Mouse (Mus musculus) neural tube, embryonic 14.5 days (tissue): ENCODE results near the gene Asb16. TPM values are rescaled to one million over a fixed set of nuclear protein-coding genes. Genes with fewer than 3 reads are reported as not detected.

Source experiments
- ATAC-seq: fragments of 200-750 bp; cut with Nextera tagmentation; 2 replicates; pipeline ENCODE4 v1.8.0; 2017; ENCODE audit warnings: low read depth, mild to moderate bottlenecking, moderate TSS enrichment, moderate library complexity
- H3K27ac ChIP-seq: fragments of 300-500 bp; sonication (generic); 2 replicates; pipeline ENCODE4 v1.5.1; 2014; ENCODE audit warnings: low read depth, mild to moderate bottlenecking, control low read depth, low read length, moderate library complexity, mixed read lengths
- H3K27me3 ChIP-seq: fragments of 300-500 bp; sonication (generic); 2 replicates; pipeline ENCODE4 v1.6.1; 2014; ENCODE audit warnings: low read length; ENCODE audit not compliant: control insufficient read depth, insufficient read depth
- H3K36me3 ChIP-seq: fragments of 300-500 bp; sonication (generic); 2 replicates; pipeline ENCODE4 v1.6.1; 2014; ENCODE audit warnings: low read length, mixed read lengths; ENCODE audit not compliant: control insufficient read depth, insufficient read depth
- H3K4me1 ChIP-seq: fragments of 300-500 bp; sonication (generic); 2 replicates; pipeline ENCODE4 v1.6.1; 2014; ENCODE audit warnings: low read length; ENCODE audit not compliant: control insufficient read depth, insufficient read depth
- H3K4me2 ChIP-seq: fragments of 300-500 bp; sonication (generic); 2 replicates; pipeline ENCODE4 v1.6.1; 2014; ENCODE audit warnings: mild to moderate bottlenecking, low read depth, low read length, control low read depth
- H3K4me3 ChIP-seq: fragments of 300-500 bp; sonication (generic); 2 replicates; pipeline ENCODE4 v1.5.1; 2014; ENCODE audit warnings: low read depth, low read length, control low read depth, mixed read lengths
- H3K9ac ChIP-seq: fragments of 300-500 bp; sonication (generic); replicated peaks from 2 replicates; pipeline ENCODE4 v1.6.1; 2014; ENCODE audit warnings: low read depth, mild to moderate bottlenecking, control low read depth, low read length, mixed read lengths
- H3K9me3 ChIP-seq: fragments of 300-500 bp; sonication (generic); 2 replicates; pipeline ENCODE4 v1.6.1; 2016; ENCODE audit warnings: low read length; ENCODE audit not compliant: control insufficient read depth
- WGBS: fragments of 180-500 bp; shearing (Covaris S2); extraction: QIAGEN DNeasy Blood & Tissue Kit; methylation state at CpG from one replicate; pipeline ENCODE4 v1.1.7; 2014; 5-methylcytosine and 5-hydroxymethylcytosine counted together
- polyA plus RNA-seq: library from polyadenylated mRNA; unstranded; fragments of >200 nt; fragmentation: Nextera tagmentation; extraction: Ambion mirVana; gene quantifications from 2 replicates; pipeline ENCODE4 v1.2.1, GENCODE M21; 2014

Asb16 gene
- polyA plus RNA-seq, 1 experiment from 2014 or later: 0.23 TPM

DNA sequence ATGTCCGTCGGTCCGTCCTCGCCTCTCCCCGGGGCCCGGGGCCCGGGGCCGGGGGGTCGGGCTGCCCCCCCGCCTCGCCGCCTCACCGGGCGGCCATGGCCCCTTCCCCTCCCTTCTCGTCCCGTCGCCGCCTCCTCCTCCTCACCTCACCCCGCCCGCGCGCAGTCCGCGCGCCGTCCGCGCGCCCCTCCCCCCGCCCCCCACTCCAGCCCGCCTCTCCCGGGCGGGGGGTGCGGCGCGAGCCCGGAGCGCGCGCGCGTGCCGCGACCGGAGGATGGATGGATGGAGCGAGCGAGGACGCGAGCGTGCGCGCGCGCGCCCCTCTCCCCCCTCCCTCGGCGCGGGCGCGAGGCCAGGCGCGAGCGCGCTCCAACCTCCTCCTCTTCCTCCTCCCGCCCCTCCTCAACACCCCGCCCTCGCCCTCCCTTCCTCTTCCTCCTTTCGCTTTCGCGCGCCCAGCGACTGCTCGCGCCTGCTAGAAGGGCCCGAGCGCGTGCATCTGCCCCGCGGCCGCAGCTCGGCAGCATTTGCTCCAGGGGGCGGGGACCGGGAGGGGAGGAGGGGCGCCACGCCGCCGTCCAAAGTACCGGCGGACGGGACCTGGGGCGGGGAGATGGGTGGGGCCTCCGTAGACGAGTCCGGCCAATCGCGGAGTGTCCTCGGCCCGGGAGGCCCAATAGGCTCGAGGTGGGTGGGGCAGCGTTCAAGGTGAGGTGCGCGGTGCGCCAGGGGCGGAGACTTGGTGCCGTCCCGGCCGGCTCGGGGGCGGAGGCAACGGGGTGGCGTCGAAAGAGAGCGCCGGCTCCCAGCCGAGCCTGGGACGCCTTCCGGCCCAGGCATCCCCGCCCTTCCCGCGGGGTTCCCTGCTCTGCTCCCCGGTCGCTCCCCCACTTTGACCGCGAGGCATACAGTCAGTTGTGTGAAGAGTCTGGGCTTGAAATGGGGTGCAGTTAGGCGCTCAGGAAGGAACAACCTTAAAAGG is 28.2 kb downstream of the Asb16 start, which contains the start of gene Atxn7l3:
Gene Atxn7l3 (minus strand): TSS at position 141 of the 982 bp plus-strand sequence.
- Histone ChIP-seq H3K4me1 (peaks cover 9% of the 10 kb centered on the region), H3K27ac (peak within 1 kb of the TSS; percentile 99), H3K9me3 (no peaks in the 10 kb centered on the region), H3K9ac (peak within 1 kb of the TSS; percentile 93), H3K4me3 (peak within 1 kb of the TSS; percentile 90), H3K27me3 (no peaks in the 10 kb centered on the region), H3K4me2 (peak within 1 kb of the TSS; percentile 84), H3K36me3 (peaks cover 18% of the 10 kb centered on the region)
- peak; percentile 94 for ATAC-seq
- WGBS: under 1% methylated on average over 51 of the region's 125 CpGs

DNA sequence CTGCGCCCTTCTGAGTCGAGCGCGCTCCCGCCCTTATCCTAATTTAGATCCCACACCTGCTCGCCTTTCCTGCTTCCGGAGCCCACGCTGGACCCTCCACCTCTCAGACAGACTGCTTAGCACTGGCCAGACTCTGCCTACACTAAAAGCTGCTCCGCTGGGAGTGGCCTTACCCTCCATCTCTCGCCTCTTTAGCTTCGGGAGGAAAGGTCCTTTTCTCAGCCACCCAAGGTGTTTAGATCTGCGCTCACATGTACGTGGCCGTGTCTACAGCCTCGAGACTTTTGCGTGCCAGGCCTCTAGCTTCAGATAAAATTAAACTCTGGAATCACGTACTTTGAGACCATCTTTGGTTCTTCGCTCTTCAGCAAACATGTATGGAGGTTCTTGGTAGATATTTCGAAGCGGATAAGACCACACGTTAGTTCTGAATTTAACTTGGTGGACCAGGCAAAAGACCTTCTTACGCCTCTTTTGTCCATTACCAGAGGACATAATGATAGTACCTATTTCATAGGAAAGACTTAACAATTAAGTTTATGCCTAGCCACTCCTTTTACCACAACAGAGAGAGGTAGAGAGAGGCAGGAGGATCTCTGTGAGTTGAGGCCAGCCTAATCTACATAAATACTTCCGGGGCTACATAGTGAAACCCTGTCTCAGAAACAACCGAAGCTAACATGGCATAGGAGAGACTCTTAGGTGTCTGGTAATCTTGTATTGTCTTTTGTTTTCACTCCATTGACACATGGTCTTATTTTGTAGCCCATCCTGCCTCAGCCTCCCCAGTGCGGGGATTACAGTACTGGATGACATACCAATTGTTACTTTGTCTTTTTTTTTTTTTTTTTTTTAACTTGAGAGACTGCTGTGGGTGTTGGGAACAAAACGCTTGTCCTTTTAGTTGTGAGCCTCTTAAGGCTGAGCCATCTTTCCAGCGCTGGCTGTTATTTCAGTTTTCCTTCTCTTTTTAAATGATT is 29.3 kb downstream of the Asb16 start:
- WGBS: 26% methylated on average over 27 of the region's 27 CpGs
- H3K36me3 ChIP-seq: peaks cover 9% of the 10 kb centered on the region
- H3K27ac ChIP-seq: peak overlapping the region; percentile 99
- H3K27me3 ChIP-seq: no peaks in the 10 kb centered on the region
- H3K9ac ChIP-seq: peak overlapping the region; percentile 93
- H3K4me2 ChIP-seq: peak overlapping the region; percentile 84
- H3K4me1 ChIP-seq: peaks cover 9% of the 10 kb centered on the region
- no peaks in the 10 kb centered on the region for H3K9me3 ChIP-seq
- ATAC-seq: peak; percentile 23; the same call in 1 of the 2 replicates
- peak overlapping the region; percentile 90 for H3K4me3 ChIP-seq

- H3K9me3 ChIP-seq: no peaks in the 10 kb centered on the region
- WGBS: 0% methylated on average over 1 of the region's 1 CpGs
- H3K9ac ChIP-seq: no peak overlapping the region
- no peaks in the 10 kb centered on the region for H3K36me3 ChIP-seq
- no peaks in the 10 kb centered on the region for H3K27me3 ChIP-seq
- ATAC-seq: no peak
- peaks cover 5% of the 10 kb centered on the region for H3K4me1 ChIP-seq
- no peak overlapping the region for H3K4me3 ChIP-seq
- H3K27ac ChIP-seq: no peak overlapping the region
- no peak overlapping the region for H3K4me2 ChIP-seq
Observed at GRCm38 (mm10) chr11:102299839-102300238, 31.3 kb downstream of the Asb16 start.

GRCm38 (mm10) chr11:102304141-102304540 is 35.6 kb downstream of the Asb16 start:
- Histone ChIP-seq H3K27me3 (no peaks in the 10 kb centered on the region), H3K36me3 (peaks cover 22% of the 10 kb centered on the region), H3K9ac (no peak overlapping the region), H3K9me3 (no peaks in the 10 kb centered on the region), H3K4me3 (no peak overlapping the region), H3K27ac (no peak overlapping the region), H3K4me1 (peaks cover 4% of the 10 kb centered on the region; the same call in 1 of the 2 replicates), H3K4me2 (no peak overlapping the region)
- no peak for ATAC-seq
- WGBS: 26% methylated on average over 2 of the region's 2 CpGs

DNA sequence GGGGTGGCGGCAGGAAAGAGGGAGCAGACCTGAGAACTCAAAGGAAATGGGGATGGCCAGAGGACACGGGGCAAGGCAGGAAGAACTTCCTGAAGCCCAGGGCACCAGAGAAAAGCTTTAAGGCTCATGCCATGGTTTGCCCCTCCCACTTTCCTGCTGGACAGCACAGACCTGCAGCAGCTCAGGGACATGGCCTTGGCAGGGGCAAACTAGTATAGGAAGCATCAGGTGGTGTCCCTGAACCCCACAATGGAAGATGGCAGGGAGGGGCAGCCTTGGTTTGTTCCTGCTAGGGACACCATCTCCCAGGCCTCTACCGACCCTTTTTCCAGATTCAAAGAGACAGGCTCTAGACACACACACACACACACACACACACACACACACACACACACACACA is 36.8 kb downstream of the Asb16 start:
- 64% methylated on average over 3 of the region's 3 CpGs for WGBS
- Histone ChIP-seq H3K27ac (no peak overlapping the region), H3K9me3 (no peaks in the 10 kb centered on the region), H3K9ac (no peak overlapping the region), H3K36me3 (peaks cover 28% of the 10 kb centered on the region), H3K4me3 (no peak overlapping the region), H3K4me1 (peaks cover 4% of the 10 kb centered on the region; the same call in 1 of the 2 replicates), H3K4me2 (no peak overlapping the region), H3K27me3 (no peaks in the 10 kb centered on the region)
- ATAC-seq: no peak

DNA sequence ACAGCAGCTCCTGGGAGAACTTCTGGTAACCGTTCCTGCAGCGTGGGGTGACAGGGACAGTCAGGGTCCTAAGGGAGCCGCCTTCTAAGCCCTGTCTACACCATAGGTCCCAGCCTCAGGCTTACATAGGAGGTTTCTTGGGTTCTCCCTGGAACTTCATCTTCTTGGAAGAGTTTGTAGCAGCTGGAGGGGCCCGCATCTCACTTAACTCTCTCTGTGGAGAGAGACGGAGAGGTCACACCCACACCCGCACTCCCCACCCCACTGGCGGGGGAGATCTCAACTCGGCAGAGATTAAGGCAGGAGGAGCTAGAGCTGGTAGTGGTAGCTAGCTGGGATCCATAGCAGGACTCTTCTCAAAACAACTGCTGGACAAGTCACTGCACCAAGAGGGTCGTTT is 39.6 kb downstream of the Asb16 start:
- no peaks in the 10 kb centered on the region for H3K9me3 ChIP-seq
- no peak overlapping the region for H3K4me2 ChIP-seq
- no peak overlapping the region for H3K4me3 ChIP-seq
- no peak for ATAC-seq
- H3K27me3 ChIP-seq: no peaks in the 10 kb centered on the region
- H3K9ac ChIP-seq: no peak overlapping the region
- peaks cover 47% of the 10 kb centered on the region for H3K36me3 ChIP-seq
- H3K27ac ChIP-seq: no peak overlapping the region
- 89% methylated on average over 9 of the region's 9 CpGs for WGBS
- peaks cover 4% of the 10 kb centered on the region; the same call in 1 of the 2 replicates for H3K4me1 ChIP-seq

DNA sequence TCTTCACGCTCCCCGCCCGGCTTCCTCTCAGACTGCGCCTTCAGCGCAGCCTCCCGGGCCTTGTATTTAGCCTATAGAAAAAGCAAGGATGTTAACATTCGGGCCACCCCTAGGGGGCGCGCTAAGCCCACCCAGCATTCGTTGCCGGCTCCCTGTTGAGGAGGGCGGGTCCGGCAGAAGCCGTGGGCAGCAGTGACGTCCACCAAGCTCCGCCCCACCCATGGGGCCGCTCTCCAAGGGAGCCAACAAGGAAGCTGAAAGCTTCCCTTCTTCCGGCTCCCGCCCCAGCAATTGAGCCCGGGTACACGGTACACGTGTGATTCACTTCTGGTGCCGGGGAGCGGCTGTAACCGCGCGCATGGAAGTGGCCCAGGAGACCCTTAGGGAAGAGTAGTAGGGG is 40.4 kb downstream of the Asb16 start:
- peak overlapping the region; percentile 30; the same call in 1 of the 2 replicates for H3K27ac ChIP-seq
- peaks cover 4% of the 10 kb centered on the region; the same call in 1 of the 2 replicates for H3K4me1 ChIP-seq
- peak overlapping the region; percentile 6; the same call in 1 of the 2 replicates for H3K4me3 ChIP-seq
- no peak overlapping the region for H3K9ac ChIP-seq
- no peaks in the 10 kb centered on the region for H3K27me3 ChIP-seq
- under 1% methylated on average over 27 of the region's 27 CpGs for WGBS
- peak overlapping the region; percentile 35 for H3K4me2 ChIP-seq
- H3K36me3 ChIP-seq: peaks cover 56% of the 10 kb centered on the region
- peak; percentile 90 for ATAC-seq
- no peaks in the 10 kb centered on the region for H3K9me3 ChIP-seq

- Histone ChIP-seq H3K9me3 (no peaks in the 10 kb centered on the region), H3K27ac (no peak overlapping the region), H3K27me3 (no peaks in the 10 kb centered on the region), H3K4me3 (no peak overlapping the region), H3K4me2 (no peak overlapping the region), H3K36me3 (peaks cover 64% of the 10 kb centered on the region), H3K4me1 (peaks cover 4% of the 10 kb centered on the region; the same call in 1 of the 2 replicates), H3K9ac (no peak overlapping the region)
- 89% methylated on average over 22 of the region's 22 CpGs for WGBS
- no peak for ATAC-seq
Observed at GRCm38 (mm10) chr11:102309821-102310617, 41.5 kb downstream of the Asb16 start.
